Mouse (Mus musculus): Measurements from ENCODE around the gene Spire2.
"Not testable (repeated sequence)": the region's sequence is repeated elsewhere in the genome, so short reads cannot be mapped to it uniquely, and the experiment has no call there.

The Spire2 gene

GRCm38 (mm10) chr8:123332262-123333090 is at the start of gene Spire2:
Spire2 (plus strand) TSS chr8:123332713.
- peak; percentile 86 for DNase-seq (ENCODE audit: low read depth, low spot score)

- not testable (repeated sequence) for DNase-seq (ENCODE audit: low read depth, low spot score)
These were observed 49.5 kb upstream of the Spire2 start for GRCm38 (mm10) chr8:123282994-123283393.

DNA sequence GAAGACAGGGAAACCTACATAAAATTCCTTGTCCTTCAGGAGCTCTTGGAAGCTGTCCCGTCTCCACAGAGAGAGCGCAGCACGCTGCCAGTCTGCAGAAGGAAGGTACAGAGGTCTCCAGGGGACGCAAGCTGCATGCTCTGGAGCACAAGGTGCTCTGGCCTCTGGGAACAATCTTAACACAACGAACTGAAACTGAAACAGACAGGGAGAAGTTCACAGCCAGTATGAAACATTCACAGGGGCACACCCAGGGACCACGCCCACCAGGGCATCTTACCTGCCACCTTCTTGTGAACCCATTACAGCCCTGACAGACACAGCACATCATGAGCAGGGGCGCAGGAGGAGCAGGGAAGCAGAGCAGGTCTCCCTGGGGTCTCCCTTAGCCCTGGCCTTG is 48.5 kb upstream of the Spire2 start:
- no peak for DNase-seq (ENCODE audit: low read depth, low spot score)

DNA sequence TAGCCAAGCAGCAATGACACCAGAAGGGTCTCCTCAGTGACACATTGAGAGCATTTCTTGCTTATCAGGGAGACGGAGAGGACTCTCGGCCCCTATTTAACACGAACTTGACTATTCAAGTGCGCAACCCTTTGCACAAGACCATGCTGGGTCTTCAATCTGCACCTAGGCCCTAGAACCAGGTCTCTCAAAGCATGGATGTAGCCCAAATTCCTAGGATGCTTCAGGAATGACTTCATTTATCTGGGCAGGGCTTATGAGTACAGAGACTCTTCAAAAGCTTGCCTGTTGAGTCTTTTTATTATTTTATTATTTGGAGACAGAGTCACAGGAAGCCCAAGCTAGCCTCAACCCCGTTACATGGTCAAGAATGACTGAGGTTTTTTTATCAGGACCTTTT is 48.0 kb upstream of the Spire2 start:
- DNase-seq (ENCODE audit: low read depth, low spot score): peak; percentile 81

GRCm38 (mm10) chr8:123287362-123287761 is 45.2 kb upstream of the Spire2 start:
- no peak for DNase-seq (ENCODE audit: low read depth, low spot score)

DNA sequence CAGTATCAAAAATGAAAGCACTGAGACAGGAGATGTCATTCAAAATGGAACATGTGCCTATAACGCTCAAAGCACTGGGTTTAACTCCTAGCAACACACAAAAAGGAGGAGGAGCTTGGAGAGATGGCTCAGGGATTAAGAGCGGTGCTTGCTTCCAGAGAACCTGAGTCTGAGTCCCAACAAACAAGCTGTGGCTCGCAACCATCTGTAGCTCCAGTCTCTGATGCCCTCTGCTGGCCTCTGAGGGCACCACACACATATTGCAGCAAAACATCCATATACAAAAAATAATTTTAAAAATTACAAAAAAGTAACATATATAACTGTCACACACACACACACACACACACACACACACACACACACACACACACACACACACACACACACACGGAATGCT is 42.3 kb upstream of the Spire2 start:
- peak; percentile 72 for DNase-seq (ENCODE audit: low read depth, low spot score)

GRCm38 (mm10) chr8:123290679-123291078 is 41.8 kb upstream of the Spire2 start:
- no peak for DNase-seq (ENCODE audit: low read depth, low spot score)

GRCm38 (mm10) chr8:123291716-123292115 is 40.8 kb upstream of the Spire2 start:
- no peak for DNase-seq (ENCODE audit: low read depth, low spot score)

DNA sequence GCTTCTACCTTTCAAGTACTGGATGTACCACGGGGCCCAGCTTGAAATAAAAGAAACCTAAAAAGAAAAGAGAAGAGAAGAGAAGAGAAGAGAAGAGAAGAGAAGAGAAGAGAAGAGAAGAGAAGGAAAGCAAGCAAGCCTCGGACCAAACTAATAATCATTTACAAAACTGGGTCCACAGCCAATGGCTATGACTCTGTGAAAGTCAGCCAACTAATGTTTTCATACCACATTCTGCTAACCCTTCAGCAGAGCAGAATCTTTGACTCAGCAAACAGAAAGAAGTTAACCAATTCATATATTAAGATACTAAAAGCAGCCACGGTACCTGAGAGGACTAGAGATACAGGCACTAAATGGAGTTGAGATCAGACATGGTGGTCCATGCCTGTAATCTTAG is 40.2 kb upstream of the Spire2 start:
- DNase-seq (ENCODE audit: low read depth, low spot score): no peak

- peak; percentile 73 for DNase-seq (ENCODE audit: low read depth, low spot score)
These were observed 39.7 kb upstream of the Spire2 start for GRCm38 (mm10) chr8:123292785-123293184.

DNA sequence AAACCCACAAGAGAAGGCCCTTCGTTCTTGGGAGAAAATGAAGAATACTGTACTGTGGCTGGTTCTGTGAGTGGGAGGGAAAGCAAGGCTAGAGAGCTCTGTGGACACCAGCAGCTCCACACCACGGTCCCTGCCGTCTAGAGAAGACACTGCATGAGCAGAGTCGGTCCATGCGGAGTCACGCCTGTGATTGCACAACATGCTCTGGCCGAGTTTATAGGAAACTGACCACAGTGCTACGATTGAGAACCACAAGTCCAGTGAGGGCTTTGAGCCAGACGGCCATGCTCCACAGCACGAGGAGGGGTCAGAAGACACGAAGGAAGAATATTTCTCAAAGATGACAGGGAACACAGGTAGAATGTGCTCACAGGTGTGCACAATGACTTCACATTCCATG is 34.2 kb upstream of the Spire2 start:
- DNase-seq (ENCODE audit: low read depth, low spot score): no peak

GRCm38 (mm10) chr8:123308738-123309137 is 23.8 kb upstream of the Spire2 start:
- no peak for DNase-seq (ENCODE audit: low read depth, low spot score)

- no peak for DNase-seq (ENCODE audit: low read depth, low spot score)
These were observed 14.6 kb upstream of the Spire2 start for GRCm38 (mm10) chr8:123317781-123318466.

- DNase-seq (ENCODE audit: low read depth, low spot score): peak; percentile 94
These were observed 14.0 kb upstream of the Spire2 start, which contains the start of gene Fanca for GRCm38 (mm10) chr8:123318467-123318911. Fanca (minus strand) TSS chr8:123318576.

DNA sequence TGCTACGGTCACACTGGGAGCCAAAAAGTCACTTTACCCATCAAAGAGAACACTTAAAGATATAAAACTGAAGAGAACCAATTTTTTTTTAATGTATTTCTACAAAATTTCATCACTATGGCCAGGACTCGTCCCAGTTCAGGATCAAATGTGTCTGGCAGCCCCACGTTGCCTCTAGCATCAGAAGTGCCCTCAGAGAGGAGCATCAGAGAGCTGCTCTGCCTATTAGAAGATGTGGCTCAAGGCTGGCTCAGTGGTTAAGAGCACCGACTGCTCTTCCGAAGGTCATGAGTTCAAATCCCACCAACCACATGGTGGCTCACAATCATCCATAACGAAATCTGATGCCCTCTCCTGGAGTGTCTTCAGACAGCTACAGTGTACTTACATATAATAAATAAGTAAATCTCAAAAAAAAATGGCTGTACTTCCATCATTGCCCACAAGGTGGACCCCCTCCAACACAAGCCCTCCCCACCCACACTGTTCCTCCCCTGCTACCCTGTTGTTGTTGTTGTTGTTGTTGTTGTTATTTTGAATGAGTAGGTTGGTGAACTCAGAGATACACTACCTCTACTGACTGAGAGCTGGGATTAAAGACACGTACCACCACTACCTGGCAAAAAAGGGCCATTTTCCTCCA is 12.9 kb upstream of the Spire2 start:
- peak; percentile 75 for DNase-seq (ENCODE audit: low read depth, low spot score)

GRCm38 (mm10) chr8:123328552-123328951 is 4.0 kb upstream of the Spire2 start:
- DNase-seq (ENCODE audit: low read depth, low spot score): no peak

- no peak for DNase-seq (ENCODE audit: low read depth, low spot score)
These were observed 3.2 kb upstream of the Spire2 start for GRCm38 (mm10) chr8:123329350-123329749.

DNA sequence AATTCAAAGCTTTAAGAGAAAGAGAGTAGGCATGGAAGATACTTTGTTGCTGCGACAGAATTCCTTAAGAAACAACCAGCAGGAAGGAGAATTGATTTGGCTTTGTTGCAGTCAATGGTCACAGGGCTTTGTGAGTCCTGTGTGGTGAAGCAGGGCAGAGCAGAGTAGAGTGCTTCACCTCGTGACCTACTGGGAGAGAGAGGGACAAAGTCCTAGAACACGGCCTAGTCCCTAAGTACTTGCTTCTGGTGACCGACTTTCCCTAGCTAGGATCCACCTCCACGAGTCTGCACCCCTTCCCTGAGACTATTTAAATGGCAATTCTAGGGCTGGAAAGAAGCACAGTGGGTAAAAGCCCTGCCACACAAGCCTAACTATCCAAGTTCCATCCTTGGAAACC is 2.6 kb upstream of the Spire2 start:
- DNase-seq (ENCODE audit: low read depth, low spot score): no peak

GRCm38 (mm10) chr8:123330701-123331100 is 1.8 kb upstream of the Spire2 start:
- peak; percentile 28 for DNase-seq (ENCODE audit: low read depth, low spot score)

- peak; percentile 94 for DNase-seq (ENCODE audit: low read depth, low spot score)
These were observed 1.2 kb upstream of the Spire2 start for GRCm38 (mm10) chr8:123331301-123331700.

DNA sequence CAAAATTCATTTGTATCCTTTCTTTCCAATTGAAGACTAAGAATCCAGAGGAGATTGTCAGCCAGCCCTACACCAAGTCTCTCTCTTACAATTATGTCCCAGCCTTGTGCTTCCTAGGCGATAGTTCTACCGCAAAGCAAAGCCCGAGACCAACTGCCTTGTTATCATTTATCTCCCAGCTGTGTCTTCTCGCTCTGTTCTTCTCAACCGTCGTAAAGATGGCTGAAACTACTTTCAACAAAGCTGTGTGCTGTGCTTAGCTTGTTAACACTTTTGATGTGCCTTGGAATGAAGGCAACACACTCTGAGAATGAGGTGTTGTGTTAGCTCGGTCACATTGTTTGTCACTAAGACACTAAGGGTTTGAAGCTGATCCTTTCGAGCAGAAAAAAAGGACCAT is 703 bp upstream of the Spire2 start:
- no peak for DNase-seq (ENCODE audit: low read depth, low spot score)

- no peak for DNase-seq (ENCODE audit: low read depth, low spot score)
These were observed 626 bp downstream of the Spire2 start for GRCm38 (mm10) chr8:123333091-123333587.

Measured in 3T3-L1 (cell line).